Mouse (Mus musculus) stomach, adult 2 months (tissue): ENCODE data around the gene U2af2. TPM values are rescaled to one million over a fixed set of nuclear protein-coding genes. Genes with fewer than 3 reads are reported as not detected.

Source experiments
- polyA plus RNA-seq: library from polyadenylated mRNA; depleted of rRNA; stranded (reverse); fragments of >200 nt; gene quantifications from 2 replicates; pipeline ENCODE4 v1.2.3, GENCODE M21; 2012; rRNA removed

U2af2 gene
- 49.3 and 66.5 TPM in 2 replicates for polyA plus RNA-seq

GRCm38 (mm10) chr7:5061774-5062359 lies at the start of gene U2af2:
TSS of gene U2af2 (plus strand) at chr7:5062143.

GRCm38 (mm10) chr7:5014251-5015117 lies 47.5 kb upstream of the U2af2 start, which contains the start of the genes Zfp524 and Fiz1:
TSS of gene Zfp524 (plus strand) at chr7:5014415.
TSS of gene Fiz1 (minus strand) at chr7:5014697.

GRCm38 (mm10) chr7:5015118-5016001 lies 46.6 kb upstream of the U2af2 start, which contains the start of gene Gm44973:
TSS of gene Gm44973 (plus strand) at chr7:5015496.

GRCm38 (mm10) chr7:5020000-5020681 lies 41.8 kb upstream of the U2af2 start, which contains the start of the genes Zfp865 and Ccdc106:
TSS of gene Zfp865 (plus strand) at chr7:5020376.
TSS of gene Ccdc106 (plus strand) at chr7:5020553.

GRCm38 (mm10) chr7:5033818-5034217 lies 28.1 kb upstream of the U2af2 start, which contains the start of gene 4632433K11Rik:
TSS of gene 4632433K11Rik (plus strand) at chr7:5034118.

GRCm38 (mm10) chr7:5038109-5038732 lies 23.7 kb upstream of the U2af2 start, which contains the start of gene Zfp784:
TSS of gene Zfp784 (minus strand) at chr7:5038446.

GRCm38 (mm10) chr7:5051193-5052192 lies 10.4 kb upstream of the U2af2 start, which contains the start of gene Zfp580:
TSS of gene Zfp580 (plus strand) at chr7:5051538.

GRCm38 (mm10) chr7:5080010-5080751 lies 18.2 kb downstream of the U2af2 start, which contains the start of gene Epn1:
TSS of gene Epn1 (plus strand) at chr7:5080235.

GRCm38 (mm10) chr7:5116850-5117249 lies 54.9 kb downstream of the U2af2 start, which contains the start of gene Rfpl4:
TSS of gene Rfpl4 (minus strand) at chr7:5116950.

GRCm38 (mm10) chr7:5125549-5126406 lies 63.8 kb downstream of the U2af2 start, which contains the start of gene Rasl2-9:
TSS of gene Rasl2-9 (minus strand) at chr7:5125950.

Other genes starting within 250 kb of the U2af2 start
- gene Ube2s, start 249.6 kb upstream of the U2af2 start, polyA plus RNA-seq = 106 and 114 TPM in 2 replicates
- 0.68 and 1.5 TPM in 2 replicates for gene Shisa7, start 217.4 kb upstream of the U2af2 start, polyA plus RNA-seq
- 17.4 and 25.7 TPM in 2 replicates for gene Isoc2b, start 191.9 kb upstream of the U2af2 start, polyA plus RNA-seq
- 12.8 and 15.9 TPM in 2 replicates for gene Isoc2a, start 185.0 kb upstream of the U2af2 start, polyA plus RNA-seq
- gene Gm36210, start 155.6 kb upstream of the U2af2 start, polyA plus RNA-seq = 0.05 TPM in 1 of 2 replicates, not detected in the other
- gene Zfp628, start 146.9 kb upstream of the U2af2 start, polyA plus RNA-seq = 13.0 and 16.4 TPM in 2 replicates
- gene Nat14, start 140.1 kb upstream of the U2af2 start, polyA plus RNA-seq = 5.5 and 7.6 TPM in 2 replicates
- 4.7 and 6.8 TPM in 2 replicates for gene Ssc5d, start 136.4 kb upstream of the U2af2 start, polyA plus RNA-seq
- 4.1 and 12.6 TPM in 2 replicates for gene Sbk2, start 97.7 kb upstream of the U2af2 start, polyA plus RNA-seq
- gene Sbk3, start 91.0 kb upstream of the U2af2 start, polyA plus RNA-seq = 0.12 and 0.40 TPM in 2 replicates
- 58.0 and 73.6 TPM in 2 replicates for gene Zfp579, start 66.0 kb upstream of the U2af2 start, polyA plus RNA-seq
- 21.3 and 34.0 TPM in 2 replicates for gene Zfp524, start 47.7 kb upstream of the U2af2 start, polyA plus RNA-seq
- gene Fiz1, start 47.4 kb upstream of the U2af2 start, polyA plus RNA-seq = 13.2 and 13.7 TPM in 2 replicates
- gene Gm44973, start 46.6 kb upstream of the U2af2 start, polyA plus RNA-seq = 0.17 TPM in 1 of 2 replicates, not detected in the other
- 16.3 and 18.3 TPM in 2 replicates for gene Zfp865, start 41.8 kb upstream of the U2af2 start, polyA plus RNA-seq
- 2.9 and 4.2 TPM in 2 replicates for gene Ccdc106, start 41.6 kb upstream of the U2af2 start, polyA plus RNA-seq
- gene 4632433K11Rik, start 28.0 kb upstream of the U2af2 start, polyA plus RNA-seq = not detected in 2 replicates
- gene Zfp784, start 23.7 kb upstream of the U2af2 start, polyA plus RNA-seq = 2.6 and 2.8 TPM in 2 replicates
- gene Zfp580, start 10.6 kb upstream of the U2af2 start, polyA plus RNA-seq = 13.4 and 37.9 TPM in 2 replicates
- gene Epn1, start 18.1 kb downstream of the U2af2 start, polyA plus RNA-seq = 186 and 241 TPM in 2 replicates
- not detected in 2 replicates for gene Rfpl4, start 54.8 kb downstream of the U2af2 start, polyA plus RNA-seq
- gene Rasl2-9, start 63.8 kb downstream of the U2af2 start, polyA plus RNA-seq = not detected in 2 replicates
- gene Vmn1r55, start 87.5 kb downstream of the U2af2 start, polyA plus RNA-seq = not detected in 2 replicates
- not detected in 2 replicates for gene Vmn1r56, start 134.6 kb downstream of the U2af2 start, polyA plus RNA-seq
- gene Vmn1r57, start 156.3 kb downstream of the U2af2 start, polyA plus RNA-seq = not detected in 2 replicates